Mouse (Mus musculus): ENCODE measurements at regions not wholly inside any gene's neighbourhood (a gene's known extent, or its start where the extent isn't known, plus 50 kb on each side); places are given as distances from the start of the nearest gene placed in this dataset.

DNA sequence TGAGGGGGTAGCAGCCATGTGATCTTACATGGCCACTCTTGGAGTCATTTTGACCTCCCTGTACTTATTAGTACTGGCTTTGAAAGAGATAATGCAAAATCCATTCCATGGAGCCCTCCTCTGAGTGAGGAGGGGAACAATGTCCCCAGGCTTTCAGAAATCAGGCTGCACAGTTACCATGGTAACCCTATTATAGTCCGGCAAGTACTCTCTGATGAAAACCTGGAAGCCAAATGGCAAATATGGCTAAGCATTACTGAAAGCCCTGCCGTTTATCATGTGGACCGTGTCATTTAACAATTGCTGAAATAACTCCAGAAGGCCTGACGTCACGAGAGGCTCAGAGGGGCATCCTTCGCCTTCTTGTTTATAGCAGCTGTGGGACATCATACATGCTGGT is 82.5 kb upstream of the Xcl1 start:
- Histone ChIP-seq H3K36me3 (ENCODE audit: control insufficient read depth in 1 of 2, insufficient read depth in 2 of 2, low read length in 2 of 2) (no peaks in the 10 kb centered on the region), H3K27ac (ENCODE audit: control insufficient read depth, low read depth, low read length) (no peak overlapping the region), H3K27me3 (ENCODE audit: control insufficient read depth in 1 of 2, insufficient read depth in 2 of 2, low read length in 2 of 2) (no peaks in the 10 kb centered on the region; a peak in 1 of 4 replicates), H3K4me1 (ENCODE audit: control insufficient read depth in 1 of 2, insufficient read depth in 2 of 2, low read length in 2 of 2) (no peaks in the 10 kb centered on the region), H3K9ac (ENCODE audit: control insufficient read depth, low read depth, low read length, poor library complexity, severe bottlenecking) (no peak overlapping the region), H3K9me3 (replicated peaks; ENCODE audit: insufficient read depth, low read length) (no peaks in the 10 kb centered on the region), H3K4me3 (ENCODE audit: control insufficient read depth in 1 of 2, insufficient read depth in 1 of 2, low read depth in 2 of 2, low read length in 2 of 2) (no peak overlapping the region), H3K79me2 (ENCODE audit: control insufficient read depth, insufficient read depth, low read length, poor library complexity) (no peaks in the 10 kb centered on the region)
- TF ChIP-seq POLR2A (IDR thresholded peaks at IDR 0.05; ENCODE audit: control insufficient read depth in 1 of 2, insufficient read depth in 1 of 2, low read depth in 1 of 2, low read length in 2 of 2, poor library complexity in 1 of 2), result no peak
- no peak for TF ChIP-seq MAX (IDR thresholded peaks at IDR 0.05; ENCODE audit: low read length)
- no peak for TF ChIP-seq EP300 (IDR thresholded peaks at IDR 0.05; ENCODE audit: low read depth in 1 of 2, low read length in 2 of 2)
- no peak for TF ChIP-seq CHD1 (IDR thresholded peaks at IDR 0.05; ENCODE audit: low read depth, low read length)
- TF ChIP-seq USF1 (IDR thresholded peaks at IDR 0.05; ENCODE audit: low read depth, low read length), result no peak
- no peak for TF ChIP-seq MXI1 (IDR thresholded peaks at IDR 0.05; ENCODE audit: low read depth, low read length)
- TF ChIP-seq ZKSCAN1 (IDR thresholded peaks at IDR 0.05; ENCODE audit: low read depth, low read length), result no peak
- no peak for TF ChIP-seq MEF2A (IDR thresholded peaks at IDR 0.05; ENCODE audit: extremely low read depth, insufficient replicate concordance, low read depth, low read length, poor library complexity, severe bottlenecking)
- no peak for TF ChIP-seq CTCF (IDR thresholded peaks at IDR 0.05 in 2 of 3, conservative IDR thresholded peaks at IDR 0.05 in 1 of 3; ENCODE audit: control insufficient read depth in 1 of 3, insufficient read depth in 1 of 3, low read depth in 2 of 3, low read length in 3 of 3, poor library complexity in 1 of 3, severe bottlenecking in 1 of 3)
- TF ChIP-seq MAZ (IDR thresholded peaks at IDR 0.05; ENCODE audit: low read depth, low read length), result no peak
- TF ChIP-seq RAD21 (IDR thresholded peaks at IDR 0.05; ENCODE audit: low read depth, low read length), result no peak
- no peak for TF ChIP-seq POLR2AphosphoS5 (IDR thresholded peaks at IDR 0.05; ENCODE audit: borderline replicate concordance, low read depth, low read length)
- TF ChIP-seq HCFC1 (IDR thresholded peaks at IDR 0.05; ENCODE audit: low read depth, low read length), result no peak
- no peak for TF ChIP-seq USF2 (IDR thresholded peaks at IDR 0.05; ENCODE audit: borderline replicate concordance in 1 of 2, insufficient read depth in 1 of 2, low read depth in 1 of 2, low read length in 2 of 2)
- TF ChIP-seq MAFK (IDR thresholded peaks at IDR 0.05; ENCODE audit: borderline replicate concordance, low read depth, low read length), result no peak
- no peak for DNase-seq (ENCODE audit: low read depth, low spot score)

- Histone ChIP-seq H3K36me3 (ENCODE audit: control insufficient read depth in 1 of 2, insufficient read depth in 2 of 2, low read length in 2 of 2) (no peaks in the 10 kb centered on the region), H3K4me3 (ENCODE audit: control insufficient read depth in 1 of 2, insufficient read depth in 1 of 2, low read depth in 2 of 2, low read length in 2 of 2) (no peak overlapping the region), H3K27me3 (ENCODE audit: control insufficient read depth in 1 of 2, insufficient read depth in 2 of 2, low read length in 2 of 2) (no peaks in the 10 kb centered on the region; a peak in 2 of 4 replicates), H3K27ac (ENCODE audit: control insufficient read depth, low read depth, low read length) (no peak overlapping the region), H3K9ac (ENCODE audit: control insufficient read depth, low read depth, low read length, poor library complexity, severe bottlenecking) (no peak overlapping the region), H3K9me3 (replicated peaks; ENCODE audit: insufficient read depth, low read length) (no peaks in the 10 kb centered on the region), H3K4me1 (ENCODE audit: control insufficient read depth in 1 of 2, insufficient read depth in 2 of 2, low read length in 2 of 2) (no peaks in the 10 kb centered on the region), H3K79me2 (ENCODE audit: control insufficient read depth, insufficient read depth, low read length, poor library complexity) (no peaks in the 10 kb centered on the region)
- no peak for DNase-seq (ENCODE audit: low read depth, low spot score)
- TF ChIP-seq MXI1 (IDR thresholded peaks at IDR 0.05; ENCODE audit: low read depth, low read length) (no peak), MYB (IDR thresholded peaks at IDR 0.05; ENCODE audit: low read depth, low read length) (no peak), USF1 (IDR thresholded peaks at IDR 0.05; ENCODE audit: low read depth, low read length) (no peak), MAX (IDR thresholded peaks at IDR 0.05; ENCODE audit: low read length) (no peak), KAT2A (conservative IDR thresholded peaks at IDR 0.05; ENCODE audit: low read depth, low read length) (no peak), POLR2A (IDR thresholded peaks at IDR 0.05; ENCODE audit: control insufficient read depth in 1 of 2, insufficient read depth in 1 of 2, low read depth in 1 of 2, low read length in 2 of 2, poor library complexity in 1 of 2) (no peak), POLR2AphosphoS2 (IDR thresholded peaks at IDR 0.05; ENCODE audit: low read length) (no peak), NELFE (IDR thresholded peaks at IDR 0.05; ENCODE audit: low read depth, low read length) (no peak), GATA1 (IDR thresholded peaks at IDR 0.05; ENCODE audit: low read depth, low read length) (no peak), MAZ (IDR thresholded peaks at IDR 0.05; ENCODE audit: low read depth, low read length) (no peak), ETS1 (IDR thresholded peaks at IDR 0.05; ENCODE audit: low read depth, low read length) (no peak), RAD21 (IDR thresholded peaks at IDR 0.05; ENCODE audit: low read depth, low read length) (no peak), BHLHE40 (IDR thresholded peaks at IDR 0.05; ENCODE audit: borderline replicate concordance, low read depth, low read length) (no peak), CTCF (IDR thresholded peaks at IDR 0.05 in 2 of 3, conservative IDR thresholded peaks at IDR 0.05 in 1 of 3; ENCODE audit: control insufficient read depth in 1 of 3, insufficient read depth in 1 of 3, low read depth in 2 of 3, low read length in 3 of 3, poor library complexity in 1 of 3, severe bottlenecking in 1 of 3) (no peak), TCF12 (IDR thresholded peaks at IDR 0.05; ENCODE audit: low read depth, low read length) (no peak)
Measured at GRCm38 (mm10) chr1:165014328-165014727, 79.0 kb upstream of the Xcl1 start.

Data from MEL (cell line).